Mouse (Mus musculus): ENCODE data around the gene Lrrc3b. TPM values are rescaled to one million over a fixed set of nuclear protein-coding genes. Genes with fewer than 3 reads are reported as not detected.

Gene Lrrc3b
- polyA plus RNA-seq, 1 experiment: 7.7 TPM

DNA sequence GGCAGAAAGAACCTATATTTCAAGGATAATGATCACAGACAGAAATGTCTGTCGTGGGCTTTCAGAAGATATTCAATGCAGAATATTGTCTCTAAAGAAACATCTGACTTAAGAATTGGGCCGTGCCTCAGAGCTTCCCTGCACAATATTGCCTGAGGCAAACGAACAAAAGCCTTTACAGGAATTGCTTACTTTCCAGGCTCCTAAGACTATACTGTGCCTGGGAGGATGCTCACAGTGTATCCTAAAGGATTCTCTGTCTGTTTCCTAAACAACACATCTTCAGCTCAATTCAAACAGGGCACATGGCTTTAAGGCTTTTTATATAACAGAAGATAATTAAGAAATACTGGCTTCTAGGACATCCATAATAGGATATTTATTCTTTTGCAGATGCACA is 79.7 kb downstream of the Lrrc3b start:
- H3K4me3 ChIP-seq (ENCODE audit: control insufficient read depth, insufficient read depth, low read length): no peak overlapping the region
- no peak for DNase-seq
- no peaks in the 10 kb centered on the region for H3K36me3 ChIP-seq (ENCODE audit: control insufficient read depth, insufficient read depth, low read length)
- TF ChIP-seq CTCF (IDR thresholded peaks at IDR 0.05; ENCODE audit: borderline replicate concordance, control insufficient read depth, extremely low read depth, insufficient read depth, low read length, poor library complexity): no peak
- no peak for TF ChIP-seq POLR2A (IDR thresholded peaks at IDR 0.05; ENCODE audit: control insufficient read depth, extremely low read depth, insufficient read depth, low read length, poor library complexity)
- H3K4me1 ChIP-seq (replicated peaks; ENCODE audit: control insufficient read depth, insufficient read depth, low read length): peaks cover 7% of the 10 kb centered on the region
- no peak overlapping the region for H3K27ac ChIP-seq (ENCODE audit: control insufficient read depth, insufficient read depth, low read length)
- WGBS: 91% methylated on average over 3 of the region's 3 CpGs
- no peaks in the 10 kb centered on the region for H3K27me3 ChIP-seq (ENCODE audit: control insufficient read depth, insufficient read depth, low read length)

DNA sequence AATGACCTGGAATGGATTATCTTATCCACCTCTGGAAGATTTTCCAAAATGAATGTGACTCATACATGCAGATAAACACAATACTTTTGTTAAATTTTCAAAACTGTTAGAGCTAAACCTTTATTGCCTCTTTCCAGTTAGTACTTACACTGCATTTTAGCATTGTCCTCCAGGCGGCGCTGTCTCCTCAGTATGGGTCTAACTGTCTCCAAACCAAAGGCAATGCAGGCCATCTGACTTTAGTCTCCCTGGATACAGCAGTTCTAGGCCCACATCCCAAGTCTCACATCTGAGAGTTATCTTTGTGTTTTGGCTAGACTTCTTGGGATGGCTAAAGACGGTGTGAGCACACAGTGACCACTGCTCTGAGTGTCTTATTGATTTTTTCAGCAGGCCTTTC is 83.3 kb downstream of the Lrrc3b start:
- DNase-seq: peak; percentile 84
- WGBS: 32% methylated on average over 3 of the region's 3 CpGs
- H3K27ac ChIP-seq (ENCODE audit: control insufficient read depth, insufficient read depth, low read length): no peak overlapping the region
- H3K4me3 ChIP-seq (ENCODE audit: control insufficient read depth, insufficient read depth, low read length): no peak overlapping the region
- H3K27me3 ChIP-seq (ENCODE audit: control insufficient read depth, insufficient read depth, low read length): no peaks in the 10 kb centered on the region
- H3K4me1 ChIP-seq (replicated peaks; ENCODE audit: control insufficient read depth, insufficient read depth, low read length): peaks cover 8% of the 10 kb centered on the region
- TF ChIP-seq CTCF (IDR thresholded peaks at IDR 0.05; ENCODE audit: borderline replicate concordance, control insufficient read depth, extremely low read depth, insufficient read depth, low read length, poor library complexity) (no peak), POLR2A (IDR thresholded peaks at IDR 0.05; ENCODE audit: control insufficient read depth, extremely low read depth, insufficient read depth, low read length, poor library complexity) (no peak)
- no peaks in the 10 kb centered on the region for H3K36me3 ChIP-seq (ENCODE audit: control insufficient read depth, insufficient read depth, low read length)

DNA sequence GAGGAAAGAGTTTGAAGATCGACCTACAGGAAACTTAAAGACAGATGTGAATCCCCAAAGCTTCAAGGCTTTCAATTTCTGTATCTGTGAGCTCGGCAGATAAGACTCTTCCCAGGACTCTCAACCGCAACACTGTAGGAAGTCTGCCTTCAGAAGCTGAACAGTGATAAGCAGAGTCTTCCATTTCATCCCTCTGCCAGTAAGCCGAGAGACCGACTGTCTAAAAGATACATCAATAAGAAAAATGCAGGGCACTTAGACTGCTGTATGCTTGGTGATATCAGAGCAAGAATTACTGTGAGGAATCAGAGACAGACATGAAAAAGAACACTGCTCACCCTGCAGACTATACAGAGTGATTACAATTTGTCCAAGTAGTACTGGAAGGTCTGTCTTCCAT is 84.5 kb downstream of the Lrrc3b start:
- WGBS: 54% methylated on average over 5 of the region's 5 CpGs
- H3K4me1 ChIP-seq (replicated peaks; ENCODE audit: control insufficient read depth, insufficient read depth, low read length): peaks cover 2% of the 10 kb centered on the region
- H3K36me3 ChIP-seq (ENCODE audit: control insufficient read depth, insufficient read depth, low read length): no peaks in the 10 kb centered on the region
- H3K27me3 ChIP-seq (ENCODE audit: control insufficient read depth, insufficient read depth, low read length): no peaks in the 10 kb centered on the region
- no peak for DNase-seq
- TF ChIP-seq CTCF (IDR thresholded peaks at IDR 0.05; ENCODE audit: borderline replicate concordance, control insufficient read depth, extremely low read depth, insufficient read depth, low read length, poor library complexity) (no peak), POLR2A (IDR thresholded peaks at IDR 0.05; ENCODE audit: control insufficient read depth, extremely low read depth, insufficient read depth, low read length, poor library complexity) (no peak)
- no peak overlapping the region for H3K4me3 ChIP-seq (ENCODE audit: control insufficient read depth, insufficient read depth, low read length)
- no peak overlapping the region for H3K27ac ChIP-seq (ENCODE audit: control insufficient read depth, insufficient read depth, low read length)

DNA sequence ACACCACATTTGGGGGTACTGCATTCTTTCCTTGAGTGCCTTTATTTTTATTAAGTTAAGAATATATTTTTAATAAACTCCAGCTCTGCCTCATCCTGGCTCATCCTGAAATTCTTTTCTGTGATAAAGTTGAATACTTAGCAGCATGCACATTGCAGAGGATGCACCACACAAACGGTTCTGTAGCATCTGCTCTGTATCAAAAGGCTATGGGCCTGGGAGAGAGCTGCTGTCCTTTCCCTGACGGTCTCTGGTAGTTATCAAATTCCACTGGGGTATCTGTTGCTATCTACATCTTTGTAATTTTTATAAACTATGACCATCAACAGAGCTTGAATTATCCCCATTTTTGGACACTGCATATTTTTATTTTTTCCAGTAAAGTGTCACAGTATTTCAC is 105.7 kb downstream of the Lrrc3b start:
- H3K4me1 ChIP-seq (replicated peaks; ENCODE audit: control insufficient read depth, insufficient read depth, low read length): no peaks in the 10 kb centered on the region
- H3K36me3 ChIP-seq (ENCODE audit: control insufficient read depth, insufficient read depth, low read length): no peaks in the 10 kb centered on the region
- no peak for DNase-seq
- no peaks in the 10 kb centered on the region for H3K27me3 ChIP-seq (ENCODE audit: control insufficient read depth, insufficient read depth, low read length)
- WGBS: 90% methylated on average over 2 of the region's 2 CpGs
- H3K4me3 ChIP-seq (ENCODE audit: control insufficient read depth, insufficient read depth, low read length): no peak overlapping the region
- no peak for TF ChIP-seq POLR2A (IDR thresholded peaks at IDR 0.05; ENCODE audit: control insufficient read depth, extremely low read depth, insufficient read depth, low read length, poor library complexity)
- no peak overlapping the region for H3K27ac ChIP-seq (ENCODE audit: control insufficient read depth, insufficient read depth, low read length)

DNA sequence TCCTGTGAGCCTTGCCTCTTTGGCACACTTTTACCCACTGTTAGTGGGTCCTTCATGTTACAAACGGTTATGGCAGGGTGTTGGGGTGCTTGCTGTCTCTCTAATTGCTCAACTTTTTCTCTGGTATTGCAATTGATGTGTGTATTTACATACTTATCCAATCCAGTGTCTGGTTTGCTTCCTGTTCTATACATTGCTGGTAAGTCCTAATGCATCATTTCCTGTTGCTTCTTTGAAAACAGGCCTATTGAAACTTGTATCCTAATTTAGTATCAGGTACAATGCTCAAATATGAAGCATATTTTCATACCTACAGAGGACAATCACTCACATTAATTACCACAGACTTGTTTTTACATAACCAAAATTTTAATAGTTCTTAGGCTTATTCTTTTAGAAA is 107.4 kb downstream of the Lrrc3b start:
- WGBS: 67% methylated on average over 1 of the region's 1 CpGs
- no peaks in the 10 kb centered on the region for H3K27me3 ChIP-seq (ENCODE audit: control insufficient read depth, insufficient read depth, low read length)
- TF ChIP-seq POLR2A (IDR thresholded peaks at IDR 0.05; ENCODE audit: control insufficient read depth, extremely low read depth, insufficient read depth, low read length, poor library complexity) (no peak), CTCF (IDR thresholded peaks at IDR 0.05; ENCODE audit: borderline replicate concordance, control insufficient read depth, extremely low read depth, insufficient read depth, low read length, poor library complexity) (no peak)

DNA sequence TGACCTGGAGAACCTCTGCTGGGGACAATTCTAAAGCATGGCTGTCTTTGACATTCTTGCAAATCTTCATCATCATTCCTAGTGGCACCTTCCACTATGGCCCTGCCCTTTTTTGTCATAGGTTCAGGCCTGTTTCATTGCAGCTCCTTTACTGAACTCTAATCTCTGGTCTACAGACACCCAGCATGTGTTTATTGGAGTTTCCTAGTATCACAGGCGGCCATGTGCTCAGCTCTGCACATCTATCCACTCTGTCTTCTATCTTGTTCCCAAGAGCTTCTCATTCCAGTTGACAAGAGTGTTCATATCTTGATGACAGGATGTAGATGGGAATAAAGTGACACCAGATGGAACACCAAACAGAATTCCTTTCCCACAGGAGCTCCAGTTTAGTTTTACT is 108.6 kb downstream of the Lrrc3b start:
- 92% methylated on average over 1 of the region's 1 CpGs for WGBS
- no peak for TF ChIP-seq CTCF (IDR thresholded peaks at IDR 0.05; ENCODE audit: borderline replicate concordance, control insufficient read depth, extremely low read depth, insufficient read depth, low read length, poor library complexity)
- TF ChIP-seq POLR2A (IDR thresholded peaks at IDR 0.05; ENCODE audit: control insufficient read depth, extremely low read depth, insufficient read depth, low read length, poor library complexity): no peak
- no peak for DNase-seq
- H3K4me1 ChIP-seq (replicated peaks; ENCODE audit: control insufficient read depth, insufficient read depth, low read length): no peaks in the 10 kb centered on the region
- no peak overlapping the region for H3K4me3 ChIP-seq (ENCODE audit: control insufficient read depth, insufficient read depth, low read length)
- no peak overlapping the region for H3K27ac ChIP-seq (ENCODE audit: control insufficient read depth, insufficient read depth, low read length)
- H3K36me3 ChIP-seq (ENCODE audit: control insufficient read depth, insufficient read depth, low read length): no peaks in the 10 kb centered on the region
- no peaks in the 10 kb centered on the region for H3K27me3 ChIP-seq (ENCODE audit: control insufficient read depth, insufficient read depth, low read length)

More for the DNA sequence above, 107.4 kb downstream of the Lrrc3b start:
- H3K27ac ChIP-seq (ENCODE audit: control insufficient read depth, insufficient read depth, low read length): no peak overlapping the region
- H3K4me3 ChIP-seq (ENCODE audit: control insufficient read depth, insufficient read depth, low read length): no peak overlapping the region
- no peaks in the 10 kb centered on the region for H3K36me3 ChIP-seq (ENCODE audit: control insufficient read depth, insufficient read depth, low read length)
- DNase-seq: no peak
- H3K4me1 ChIP-seq (replicated peaks; ENCODE audit: control insufficient read depth, insufficient read depth, low read length): no peaks in the 10 kb centered on the region

DNA sequence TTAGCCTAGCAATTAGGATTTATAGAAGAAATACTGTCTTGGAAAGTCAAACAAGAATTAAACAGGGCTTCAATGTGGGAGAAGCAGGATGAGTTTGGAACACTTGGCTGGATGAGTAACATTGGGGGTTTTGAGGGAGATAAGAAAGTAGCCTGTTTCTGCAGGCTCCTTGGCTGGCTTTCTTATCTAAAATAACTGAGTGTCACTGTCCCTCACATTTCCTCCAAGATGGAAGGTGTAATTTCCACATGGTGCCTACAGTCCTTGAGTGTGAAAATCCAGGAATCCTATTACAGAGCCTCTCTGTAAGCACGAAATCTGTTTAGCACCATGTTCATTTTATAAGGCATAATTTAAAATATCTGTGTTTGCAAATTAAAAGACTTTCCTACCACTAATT is 112.9 kb downstream of the Lrrc3b start:
- Histone ChIP-seq H3K4me3 (ENCODE audit: control insufficient read depth, insufficient read depth, low read length) (no peak overlapping the region), H3K27me3 (ENCODE audit: control insufficient read depth, insufficient read depth, low read length) (no peaks in the 10 kb centered on the region), H3K27ac (ENCODE audit: control insufficient read depth, insufficient read depth, low read length) (no peak overlapping the region), H3K36me3 (ENCODE audit: control insufficient read depth, insufficient read depth, low read length) (no peaks in the 10 kb centered on the region), H3K4me1 (replicated peaks; ENCODE audit: control insufficient read depth, insufficient read depth, low read length) (no peaks in the 10 kb centered on the region)
- no peak for DNase-seq
- TF ChIP-seq POLR2A (IDR thresholded peaks at IDR 0.05; ENCODE audit: control insufficient read depth, extremely low read depth, insufficient read depth, low read length, poor library complexity) (no peak), CTCF (IDR thresholded peaks at IDR 0.05; ENCODE audit: borderline replicate concordance, control insufficient read depth, extremely low read depth, insufficient read depth, low read length, poor library complexity) (no peak)
- 93% methylated on average over 1 of the region's 1 CpGs for WGBS
